Mouse (Mus musculus) small intestine, adult 2 months (tissue): ENCODE measurements around the gene Esd. TPM values are rescaled to one million over a fixed set of nuclear protein-coding genes. Genes with fewer than 3 reads are reported as not detected.

Experiments
- H3K27ac ChIP-seq: fragments of 200-500 bp; 2 replicates; pipeline ENCODE4 v1.5.1; 2012; ENCODE audit warnings: low read depth, low read length, control low read depth, inconsistent platforms; ENCODE audit not compliant: insufficient read depth
- H3K27me3 ChIP-seq: fragments of 200-500 bp; 2 replicates; pipeline ENCODE4 v1.6.1; 2012; ENCODE audit warnings: mild to moderate bottlenecking, moderate library complexity, low read length, inconsistent platforms; ENCODE audit not compliant: control insufficient read depth, insufficient read depth
- H3K36me3 ChIP-seq: fragments of 200-500 bp; 2 replicates; pipeline ENCODE4 v1.6.1; 2012; ENCODE audit warnings: mild to moderate bottlenecking, low read length, control low read depth, inconsistent platforms; ENCODE audit not compliant: control insufficient read depth, insufficient read depth
- H3K4me1 ChIP-seq: fragments of 200-500 bp; 2 replicates; pipeline ENCODE4 v1.6.1; 2012; ENCODE audit warnings: low read length, inconsistent platforms, mixed read lengths; ENCODE audit not compliant: control insufficient read depth, insufficient read depth, insufficient read length
- H3K4me3 ChIP-seq: fragments of 200-500 bp; 2 replicates; pipeline ENCODE4 v1.5.1; 2012; ENCODE audit warnings: low read depth, mild to moderate bottlenecking, control low read depth, inconsistent platforms, low read length, moderate library complexity
- CTCF ChIP-seq: fragments of 200-500 bp; IDR thresholded peaks from 2 replicates; pipeline ENCODE4 v1.5.1; 2012; ENCODE audit warnings: low read depth, mild to moderate bottlenecking, control low read depth, inconsistent platforms, low read length, moderate library complexity, mixed read lengths; ENCODE audit not compliant: insufficient replicate concordance, insufficient read length; ENCODE audit errors: extremely low read depth
- POLR2A ChIP-seq: fragments of 200-500 bp; IDR thresholded peaks from 2 replicates; pipeline ENCODE4 v1.6.1; 2012; ENCODE audit warnings: low read depth, mild to moderate bottlenecking, control low read depth, inconsistent platforms, low read length, moderate library complexity
- WGBS: fragments of 180-500 bp; shearing (Covaris S2); methylation state at CpG from one replicate; pipeline ENCODE4 v1.1.7; 2018; 5-methylcytosine and 5-hydroxymethylcytosine counted together
- polyA plus RNA-seq: library from polyadenylated mRNA; depleted of rRNA; stranded (reverse); fragments of >200 nt; gene quantifications from 2 replicates; pipeline ENCODE4 v1.2.3, GENCODE M21; 2012

Esd gene
- polyA plus RNA-seq, 1 experiment: 40.9 TPM

DNA sequence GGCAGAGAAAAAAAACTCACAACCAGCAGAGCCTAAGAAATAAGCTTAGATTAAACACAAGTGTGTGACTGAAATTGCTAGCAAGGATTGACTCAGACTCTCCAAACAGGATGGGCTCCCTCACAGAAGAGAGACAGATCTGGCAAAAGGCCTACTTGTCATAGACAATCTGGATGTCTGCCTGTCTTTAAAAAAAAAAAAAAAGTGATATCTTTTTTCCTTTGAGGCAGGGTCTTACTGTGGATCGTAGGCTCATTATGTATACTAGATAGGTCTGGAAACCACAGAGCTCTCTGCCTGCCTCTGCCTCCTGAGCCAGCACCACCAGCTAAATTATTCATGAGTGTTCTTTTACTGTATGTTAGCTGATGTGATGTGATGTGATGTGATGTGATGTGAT lies 35.8 kb downstream of the Esd start:
- Histone ChIP-seq H3K27ac (no peak overlapping the region), H3K36me3 (peaks cover 24% of the 10 kb centered on the region), H3K4me1 (no peaks in the 10 kb centered on the region), H3K27me3 (no peaks in the 10 kb centered on the region), H3K4me3 (no peak overlapping the region)
- 94% methylated on average over 1 of the region's 1 CpGs for WGBS
- TF ChIP-seq POLR2A (no peak), CTCF (no peak)

DNA sequence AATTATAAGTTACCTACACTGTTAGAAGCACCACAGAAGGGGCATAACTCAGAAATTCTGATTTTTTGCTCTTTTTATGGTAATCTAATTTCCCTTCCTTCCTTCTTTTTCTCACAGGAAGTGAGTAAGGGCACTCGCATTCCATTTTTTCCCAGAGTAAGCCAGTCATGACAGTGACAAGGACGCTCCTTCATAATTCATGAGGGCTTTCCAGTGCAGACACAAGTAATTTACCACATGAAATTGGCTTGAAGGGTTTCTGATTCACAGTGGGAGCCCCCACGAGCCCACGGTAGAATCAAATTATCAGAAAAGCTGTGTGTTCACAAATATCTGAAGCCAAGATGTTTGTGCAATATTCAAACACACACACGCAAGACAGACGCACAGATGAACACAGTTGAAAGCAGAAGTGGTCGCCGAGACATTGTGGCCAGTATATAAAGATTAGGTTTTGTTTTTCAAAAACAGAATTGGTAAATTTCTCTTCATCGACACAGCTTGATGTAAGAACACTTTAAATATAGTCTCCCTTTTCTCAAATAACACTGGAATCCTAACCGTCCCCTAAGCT lies 42.0 kb downstream of the Esd start:
- Histone ChIP-seq H3K27me3 (no peaks in the 10 kb centered on the region), H3K27ac (no peak overlapping the region), H3K4me3 (no peak overlapping the region), H3K4me1 (no peaks in the 10 kb centered on the region), H3K36me3 (peaks cover 34% of the 10 kb centered on the region)
- 88% methylated on average over 10 of the region's 10 CpGs for WGBS
- TF ChIP-seq CTCF (no peak), POLR2A (no peak)

DNA sequence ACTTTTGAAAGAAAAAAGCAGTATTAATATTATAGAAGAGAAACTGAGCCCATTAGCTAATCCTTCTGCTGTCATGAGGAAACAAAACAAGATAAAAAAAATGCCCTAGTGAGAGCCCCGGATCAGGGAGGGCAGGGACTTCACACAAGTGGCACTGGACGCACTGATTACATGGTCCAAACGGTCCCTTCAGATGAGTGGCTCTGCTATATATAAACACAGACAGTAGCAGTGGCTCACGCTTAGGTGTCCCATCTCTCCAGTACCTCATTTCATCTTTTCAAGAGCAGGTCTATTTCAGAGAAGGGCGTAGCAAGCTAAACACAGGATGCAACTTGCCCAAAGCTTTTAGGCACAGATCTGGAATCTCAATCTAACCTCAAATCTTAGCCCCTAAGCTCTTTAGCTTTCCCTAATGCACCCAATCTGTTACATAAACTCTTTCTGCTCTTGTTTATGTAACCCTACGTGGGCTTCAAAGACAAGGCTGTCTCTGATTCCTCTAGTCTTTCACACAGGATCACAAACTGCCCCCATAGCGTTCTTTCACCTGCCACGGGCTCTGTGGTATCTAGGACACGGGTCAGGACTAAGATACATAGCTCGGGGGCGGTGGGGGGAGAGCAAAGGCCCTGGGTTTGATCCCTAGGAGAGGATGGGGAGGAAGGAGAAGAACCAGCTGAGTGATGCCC lies 52.3 kb downstream of the Esd start:
- H3K36me3 ChIP-seq: peaks cover 34% of the 10 kb centered on the region
- H3K27ac ChIP-seq: no peak overlapping the region
- no peak overlapping the region for H3K4me3 ChIP-seq
- WGBS: 89% methylated on average over 11 of the region's 11 CpGs
- H3K27me3 ChIP-seq: no peaks in the 10 kb centered on the region
- no peaks in the 10 kb centered on the region for H3K4me1 ChIP-seq
- TF ChIP-seq POLR2A (no peak), CTCF (no peak)

DNA sequence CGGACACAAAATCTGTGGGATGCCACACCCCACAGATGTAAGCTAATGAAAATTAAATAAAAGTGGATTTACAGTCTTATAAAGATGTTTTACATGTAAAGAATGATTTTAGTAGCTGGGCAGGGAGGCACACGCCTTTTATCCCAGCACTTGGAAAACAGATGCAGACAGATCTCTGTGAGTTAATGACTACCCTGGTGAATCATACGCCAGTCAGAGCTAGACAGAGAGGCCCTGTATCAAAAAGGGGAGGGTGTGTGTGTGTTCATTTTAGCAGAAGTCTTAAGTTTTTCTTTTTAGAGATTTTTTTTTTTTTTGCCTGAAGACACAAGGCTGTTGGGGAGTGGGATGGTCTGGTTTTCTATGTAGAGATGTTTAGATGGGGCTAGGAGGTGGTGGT lies 55.6 kb downstream of the Esd start:
- H3K4me1 ChIP-seq: no peaks in the 10 kb centered on the region
- peaks cover 43% of the 10 kb centered on the region for H3K36me3 ChIP-seq
- no peak overlapping the region for H3K4me3 ChIP-seq
- no peaks in the 10 kb centered on the region for H3K27me3 ChIP-seq
- no peak for TF ChIP-seq POLR2A
- TF ChIP-seq CTCF: no peak
- WGBS: 91% methylated on average over 3 of the region's 3 CpGs
- no peak overlapping the region for H3K27ac ChIP-seq

DNA sequence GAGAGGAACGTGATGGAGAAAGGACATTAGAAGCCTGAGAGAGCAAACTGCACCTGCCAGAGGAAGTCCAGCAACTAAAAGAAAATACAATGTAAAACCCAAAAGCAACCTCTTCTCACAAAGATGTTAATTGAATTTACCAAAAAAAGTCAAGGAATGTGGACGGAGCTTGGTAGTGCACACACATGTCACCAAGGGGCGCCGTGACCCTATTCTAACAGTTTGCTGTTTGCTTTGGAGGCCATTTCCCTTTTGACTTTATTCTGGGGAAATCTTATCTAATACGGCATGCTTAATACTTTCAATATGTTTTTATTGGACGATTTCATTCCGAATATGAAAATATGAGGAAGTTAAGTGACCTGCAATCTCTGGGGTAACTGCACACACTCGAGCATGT lies 56.7 kb downstream of the Esd start:
- 71% methylated on average over 8 of the region's 8 CpGs for WGBS
- H3K27ac ChIP-seq: no peak overlapping the region
- TF ChIP-seq POLR2A: no peak
- TF ChIP-seq CTCF: peak; percentile 19; the same call in 1 of the 2 replicates
- H3K36me3 ChIP-seq: peaks cover 44% of the 10 kb centered on the region
- H3K4me3 ChIP-seq: no peak overlapping the region
- H3K27me3 ChIP-seq: no peaks in the 10 kb centered on the region
- no peaks in the 10 kb centered on the region for H3K4me1 ChIP-seq

DNA sequence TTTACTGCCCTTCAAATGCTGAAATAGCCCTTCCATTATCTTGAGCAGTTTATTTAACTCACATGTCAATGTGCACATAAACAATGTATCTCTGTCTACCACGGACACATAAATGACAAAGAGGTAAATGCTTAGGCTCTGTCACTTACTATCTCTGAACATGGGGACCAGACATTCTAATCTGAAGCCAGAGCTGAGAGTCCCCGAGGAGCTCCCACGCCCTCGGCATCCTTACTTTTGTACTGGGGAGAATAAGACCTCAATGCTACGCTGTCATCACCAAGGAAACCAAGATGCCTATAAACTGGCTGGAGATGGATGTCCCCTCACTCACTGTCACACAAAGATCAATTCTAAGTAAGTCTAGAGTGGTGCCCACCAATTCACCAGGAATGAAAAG lies 58.4 kb downstream of the Esd start:
- Histone ChIP-seq H3K4me1 (no peaks in the 10 kb centered on the region), H3K27ac (no peak overlapping the region), H3K4me3 (no peak overlapping the region), H3K27me3 (no peaks in the 10 kb centered on the region), H3K36me3 (peaks cover 44% of the 10 kb centered on the region)
- 83% methylated on average over 5 of the region's 5 CpGs for WGBS
- TF ChIP-seq POLR2A: no peak
- no peak for TF ChIP-seq CTCF

DNA sequence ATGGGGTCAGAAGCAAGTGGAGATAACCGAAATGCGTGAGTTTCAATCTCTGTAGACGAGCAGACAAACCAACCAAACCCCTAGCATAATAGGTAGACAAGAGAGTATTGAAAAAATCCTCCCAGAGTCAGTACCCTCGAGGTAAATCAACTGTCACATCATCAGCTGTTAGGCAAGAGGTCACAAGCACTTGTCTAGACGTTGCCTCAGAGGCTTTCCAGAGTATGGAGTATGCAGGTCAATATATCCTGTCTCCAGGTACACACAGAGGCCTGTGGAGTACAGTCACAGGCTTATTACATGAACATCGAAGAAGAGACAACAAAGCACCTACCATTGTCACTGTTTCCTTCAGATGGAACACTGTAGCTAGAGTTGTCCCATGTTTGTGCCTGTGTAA lies 60.7 kb downstream of the Esd start:
- WGBS: 78% methylated on average over 6 of the region's 6 CpGs
- TF ChIP-seq CTCF: no peak
- no peak for TF ChIP-seq POLR2A
- no peaks in the 10 kb centered on the region for H3K4me1 ChIP-seq
- peaks cover 44% of the 10 kb centered on the region for H3K36me3 ChIP-seq
- H3K27me3 ChIP-seq: no peaks in the 10 kb centered on the region
- H3K4me3 ChIP-seq: no peak overlapping the region
- H3K27ac ChIP-seq: no peak overlapping the region
